Mouse (Mus musculus): ENCODE data around the gene Rps6kb1. TPM values are rescaled to one million over a fixed set of nuclear protein-coding genes. Genes with fewer than 3 reads are reported as not detected.

Rps6kb1 gene
- polyA plus RNA-seq (2014; fragmentation: Nextera tagmentation; extraction: Ambion mirVana) = 60.3 and 60.8 TPM in 2 replicates

DNA sequence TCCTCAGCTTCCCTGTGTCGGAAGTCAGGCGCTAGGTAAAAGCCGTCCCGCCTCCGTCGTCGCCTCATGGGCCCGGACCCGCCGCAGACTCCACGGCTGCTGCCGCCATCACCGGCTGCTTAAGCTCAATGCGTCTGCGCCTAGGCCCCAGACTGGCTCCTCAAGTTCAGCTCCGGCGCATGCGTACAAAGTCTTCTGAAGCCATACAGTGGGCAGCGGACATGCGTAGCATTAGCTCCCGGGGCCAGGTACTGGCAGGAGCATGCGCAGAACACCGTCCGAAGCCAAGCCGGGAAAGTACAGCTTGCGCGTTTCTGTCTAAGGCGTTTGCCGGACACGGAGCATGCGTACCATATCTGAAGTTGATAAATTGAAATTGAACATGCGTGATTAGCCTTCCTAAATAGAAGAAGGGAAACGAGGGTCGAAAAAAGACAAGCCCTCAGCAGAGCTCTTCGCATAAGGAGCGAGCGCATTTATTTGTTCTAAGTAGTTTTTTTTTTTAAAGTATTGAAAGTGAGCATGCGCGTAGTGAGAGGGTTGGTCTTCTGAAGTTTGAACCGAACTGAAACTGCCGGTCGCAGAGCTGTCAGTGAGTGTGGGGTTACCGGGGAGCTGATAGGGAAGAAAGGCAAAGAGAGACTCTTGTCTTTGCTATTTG lies at the start of gene Rps6kb1, which contains the start of gene Tubd1:
Gene Rps6kb1, minus strand, starts transcription at position 167 of the 661 bp plus-strand sequence.
Gene Tubd1, plus strand, starts transcription at position 353 of the 661 bp plus-strand sequence.
- Histone ChIP-seq H3K4me2 (replicated peaks; ENCODE audit: low read depth, low read length) (peak within 1 kb of the TSS; percentile 83), H3K9me3 (ENCODE audit: control insufficient read depth, low read depth, low read length) (no peaks in the 10 kb centered on the region), H3K4me1 (ENCODE audit: control insufficient read depth, insufficient read depth, low read length) (peaks cover 3% of the 10 kb centered on the region; the same call in 1 of the 2 replicates), H3K9ac (replicated peaks; ENCODE audit: low read depth, low read length) (peak within 1 kb of the TSS; percentile 98), H3K36me3 (ENCODE audit: control insufficient read depth, insufficient read depth, low read length) (no peaks in the 10 kb centered on the region; the same call in 1 of the 2 replicates), H3K27me3 (ENCODE audit: control insufficient read depth, insufficient read depth, low read length) (no peaks in the 10 kb centered on the region), H3K27ac (ENCODE audit: low read length) (peak within 1 kb of the TSS; percentile 92), H3K4me3 (ENCODE audit: low read depth, low read length) (peak within 1 kb of the TSS; percentile 91)
- ATAC-seq (ENCODE audit: insufficient number of reproducible peaks, insufficient read depth, low FRiP score, low read depth) = peak; percentile 98
- under 1% methylated on average over 43 of the region's 43 CpGs for WGBS

GRCm38 (mm10) chr11:86593443-86593842 lies 48.8 kb upstream of the Rps6kb1 start:
- Histone ChIP-seq H3K27ac (ENCODE audit: low read length) (no peak overlapping the region), H3K9ac (replicated peaks; ENCODE audit: low read depth, low read length) (no peak overlapping the region), H3K36me3 (ENCODE audit: control insufficient read depth, insufficient read depth, low read length) (no peaks in the 10 kb centered on the region), H3K27me3 (ENCODE audit: control insufficient read depth, insufficient read depth, low read length) (no peaks in the 10 kb centered on the region), H3K9me3 (ENCODE audit: control insufficient read depth, low read depth, low read length) (no peaks in the 10 kb centered on the region), H3K4me2 (replicated peaks; ENCODE audit: low read depth, low read length) (no peak overlapping the region), H3K4me1 (ENCODE audit: control insufficient read depth, insufficient read depth, low read length) (peaks cover 7% of the 10 kb centered on the region; the same call in 1 of the 2 replicates), H3K4me3 (ENCODE audit: low read depth, low read length) (no peak overlapping the region)
- WGBS = 86% methylated on average over 5 of the region's 5 CpGs
- ATAC-seq (ENCODE audit: insufficient number of reproducible peaks, insufficient read depth, low FRiP score, low read depth) = no peak

- Histone ChIP-seq H3K4me1 (ENCODE audit: control insufficient read depth, insufficient read depth, low read length) (peaks cover 11% of the 10 kb centered on the region; the same call in 1 of the 2 replicates), H3K36me3 (ENCODE audit: control insufficient read depth, insufficient read depth, low read length) (no peaks in the 10 kb centered on the region), H3K9me3 (ENCODE audit: control insufficient read depth, low read depth, low read length) (no peaks in the 10 kb centered on the region), H3K9ac (replicated peaks; ENCODE audit: low read depth, low read length) (no peak overlapping the region), H3K27ac (ENCODE audit: low read length) (no peak overlapping the region; the same call in 1 of the 2 replicates), H3K4me2 (replicated peaks; ENCODE audit: low read depth, low read length) (no peak overlapping the region), H3K27me3 (ENCODE audit: control insufficient read depth, insufficient read depth, low read length) (no peaks in the 10 kb centered on the region), H3K4me3 (ENCODE audit: low read depth, low read length) (no peak overlapping the region)
- ATAC-seq (ENCODE audit: insufficient number of reproducible peaks, insufficient read depth, low FRiP score, low read depth) = no peak
- WGBS = 17% methylated on average over 3 of the region's 3 CpGs
Measured at GRCm38 (mm10) chr11:86592993-86593392, 48.4 kb upstream of the Rps6kb1 start.

- Histone ChIP-seq H3K27ac (ENCODE audit: low read length) (no peak overlapping the region), H3K4me2 (replicated peaks; ENCODE audit: low read depth, low read length) (no peak overlapping the region), H3K27me3 (ENCODE audit: control insufficient read depth, insufficient read depth, low read length) (no peaks in the 10 kb centered on the region), H3K4me3 (ENCODE audit: low read depth, low read length) (no peak overlapping the region), H3K9ac (replicated peaks; ENCODE audit: low read depth, low read length) (no peak overlapping the region), H3K9me3 (ENCODE audit: control insufficient read depth, low read depth, low read length) (no peaks in the 10 kb centered on the region), H3K4me1 (ENCODE audit: control insufficient read depth, insufficient read depth, low read length) (peaks cover 14% of the 10 kb centered on the region; the same call in 1 of the 2 replicates), H3K36me3 (ENCODE audit: control insufficient read depth, insufficient read depth, low read length) (no peaks in the 10 kb centered on the region)
- ATAC-seq (ENCODE audit: insufficient number of reproducible peaks, insufficient read depth, low FRiP score, low read depth) = no peak
- 85% methylated on average over 2 of the region's 2 CpGs for WGBS
Measured at GRCm38 (mm10) chr11:86591931-86592616, 47.5 kb upstream of the Rps6kb1 start.

- Histone ChIP-seq H3K36me3 (ENCODE audit: control insufficient read depth, insufficient read depth, low read length) (no peaks in the 10 kb centered on the region), H3K27me3 (ENCODE audit: control insufficient read depth, insufficient read depth, low read length) (no peaks in the 10 kb centered on the region), H3K4me3 (ENCODE audit: low read depth, low read length) (no peak overlapping the region), H3K27ac (ENCODE audit: low read length) (no peak overlapping the region), H3K9ac (replicated peaks; ENCODE audit: low read depth, low read length) (no peak overlapping the region), H3K4me1 (ENCODE audit: control insufficient read depth, insufficient read depth, low read length) (peaks cover 14% of the 10 kb centered on the region; the same call in 1 of the 2 replicates), H3K4me2 (replicated peaks; ENCODE audit: low read depth, low read length) (no peak overlapping the region), H3K9me3 (ENCODE audit: control insufficient read depth, low read depth, low read length) (no peaks in the 10 kb centered on the region)
- ATAC-seq (ENCODE audit: insufficient number of reproducible peaks, insufficient read depth, low FRiP score, low read depth) = no peak
- 82% methylated on average over 4 of the region's 4 CpGs for WGBS
Measured at GRCm38 (mm10) chr11:86591301-86591845, 46.8 kb upstream of the Rps6kb1 start.

DNA sequence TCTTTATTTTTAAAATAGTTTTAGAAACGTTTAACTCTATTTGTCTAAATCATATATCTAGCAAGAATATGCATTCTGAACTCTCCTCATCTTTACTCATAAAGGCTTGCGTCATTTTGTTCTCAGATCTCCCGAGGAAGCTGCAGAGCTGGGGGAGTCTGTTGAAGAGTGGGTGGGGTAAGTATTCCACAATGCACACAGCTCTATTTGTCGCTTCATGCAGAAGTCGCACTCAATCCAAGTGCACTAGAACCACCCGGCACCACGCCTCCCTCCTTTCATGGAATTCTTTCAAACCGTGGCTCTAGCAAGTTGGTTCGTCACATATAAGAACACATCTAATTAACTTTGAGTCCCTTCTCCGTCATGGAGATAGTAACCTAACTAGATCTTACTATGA lies 46.0 kb upstream of the Rps6kb1 start:
- Histone ChIP-seq H3K4me2 (replicated peaks; ENCODE audit: low read depth, low read length) (no peak overlapping the region), H3K27me3 (ENCODE audit: control insufficient read depth, insufficient read depth, low read length) (no peaks in the 10 kb centered on the region), H3K4me3 (ENCODE audit: low read depth, low read length) (no peak overlapping the region), H3K36me3 (ENCODE audit: control insufficient read depth, insufficient read depth, low read length) (no peaks in the 10 kb centered on the region), H3K9me3 (ENCODE audit: control insufficient read depth, low read depth, low read length) (no peaks in the 10 kb centered on the region), H3K27ac (ENCODE audit: low read length) (no peak overlapping the region), H3K4me1 (ENCODE audit: control insufficient read depth, insufficient read depth, low read length) (peaks cover 14% of the 10 kb centered on the region; the same call in 1 of the 2 replicates), H3K9ac (replicated peaks; ENCODE audit: low read depth, low read length) (no peak overlapping the region)
- WGBS = 89% methylated on average over 10 of the region's 10 CpGs
- ATAC-seq (ENCODE audit: insufficient number of reproducible peaks, insufficient read depth, low FRiP score, low read depth) = no peak

- no peak for ATAC-seq (ENCODE audit: insufficient number of reproducible peaks, insufficient read depth, low FRiP score, low read depth)
- Histone ChIP-seq H3K9ac (replicated peaks; ENCODE audit: low read depth, low read length) (no peak overlapping the region), H3K9me3 (ENCODE audit: control insufficient read depth, low read depth, low read length) (no peaks in the 10 kb centered on the region), H3K36me3 (ENCODE audit: control insufficient read depth, insufficient read depth, low read length) (no peaks in the 10 kb centered on the region), H3K27me3 (ENCODE audit: control insufficient read depth, insufficient read depth, low read length) (no peaks in the 10 kb centered on the region), H3K27ac (ENCODE audit: low read length) (no peak overlapping the region), H3K4me3 (ENCODE audit: low read depth, low read length) (no peak overlapping the region), H3K4me1 (ENCODE audit: control insufficient read depth, insufficient read depth, low read length) (peaks cover 17% of the 10 kb centered on the region; the same call in 1 of the 2 replicates), H3K4me2 (replicated peaks; ENCODE audit: low read depth, low read length) (no peak overlapping the region)
- 81% methylated on average over 4 of the region's 4 CpGs for WGBS
Measured at GRCm38 (mm10) chr11:86590066-86590465, 45.5 kb upstream of the Rps6kb1 start.

DNA sequence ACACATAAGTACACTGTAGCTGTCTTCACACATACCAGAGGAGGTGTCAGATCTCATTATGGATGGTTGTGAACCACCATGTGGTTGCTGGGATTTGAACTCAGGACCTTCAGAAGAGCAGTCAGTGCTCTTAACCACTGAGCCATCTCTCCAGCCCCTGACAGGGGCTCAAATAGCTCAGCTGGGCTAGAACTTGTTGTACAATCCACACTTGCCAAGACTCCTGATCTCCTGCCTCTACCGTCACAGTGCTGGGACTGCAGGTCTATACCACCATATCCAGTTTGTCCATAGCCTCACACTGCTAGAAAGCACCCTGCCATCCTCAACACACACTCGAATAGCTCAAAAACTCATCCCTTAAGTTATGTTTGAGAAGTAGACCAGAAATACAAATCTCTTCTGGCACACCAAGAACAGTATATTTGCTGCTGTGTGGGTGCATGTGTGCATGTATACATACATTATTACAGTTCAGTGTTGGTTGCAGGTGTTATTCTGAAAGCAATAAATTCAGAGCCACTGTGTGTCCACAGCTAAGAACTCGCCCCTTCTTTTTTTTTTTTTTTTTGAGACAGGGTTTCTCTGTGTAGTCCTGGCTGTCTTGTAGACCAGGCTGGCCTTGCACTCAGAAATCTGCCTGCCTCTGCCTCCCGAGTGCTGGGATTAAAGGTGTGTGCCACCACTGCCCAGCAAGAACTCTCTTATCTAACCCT lies 44.1 kb upstream of the Rps6kb1 start:
- Histone ChIP-seq H3K4me3 (ENCODE audit: low read depth, low read length) (no peak overlapping the region), H3K9me3 (ENCODE audit: control insufficient read depth, low read depth, low read length) (no peaks in the 10 kb centered on the region), H3K27ac (ENCODE audit: low read length) (no peak overlapping the region), H3K36me3 (ENCODE audit: control insufficient read depth, insufficient read depth, low read length) (no peaks in the 10 kb centered on the region), H3K4me2 (replicated peaks; ENCODE audit: low read depth, low read length) (no peak overlapping the region), H3K4me1 (ENCODE audit: control insufficient read depth, insufficient read depth, low read length) (peaks cover 16% of the 10 kb centered on the region; the same call in 1 of the 2 replicates), H3K9ac (replicated peaks; ENCODE audit: low read depth, low read length) (no peak overlapping the region), H3K27me3 (ENCODE audit: control insufficient read depth, insufficient read depth, low read length) (no peaks in the 10 kb centered on the region)
- no peak for ATAC-seq (ENCODE audit: insufficient number of reproducible peaks, insufficient read depth, low FRiP score, low read depth)
- WGBS = 90% methylated on average over 4 of the region's 4 CpGs

All from stomach, embryonic 14.5 days (tissue).